Mouse (Mus musculus): Measurements from ENCODE around the gene Tor2a.

DNA sequence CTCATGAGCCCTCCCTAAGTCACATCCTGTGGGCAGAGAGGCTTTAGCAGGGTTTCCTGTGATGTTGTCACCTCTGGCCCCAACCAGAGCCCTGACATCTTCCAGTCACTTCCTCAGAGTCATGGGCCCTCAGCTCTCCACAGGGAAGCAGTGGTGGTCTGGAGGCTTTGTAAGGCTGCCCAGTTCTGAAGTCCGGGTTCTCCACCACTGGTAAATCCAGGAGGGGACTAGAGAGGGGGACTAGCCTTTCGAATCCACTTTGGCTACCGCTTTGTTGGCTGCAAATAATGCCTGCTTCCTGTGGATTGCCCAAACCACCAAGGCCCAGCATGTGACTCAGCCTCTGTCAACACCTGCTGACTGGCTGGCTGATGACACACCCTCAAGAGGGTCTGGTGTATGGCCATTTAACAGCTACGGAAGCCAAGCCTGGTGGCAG is 42.0 kb upstream of the Tor2a start:
- no peak; the same call in 1 of the 2 replicates for TF ChIP-seq CTCF (conservative IDR thresholded peaks at IDR 0.05; ENCODE audit: insufficient read depth, insufficient read length, low read depth, low read length)
- no peak for TF ChIP-seq POLR2A (IDR thresholded peaks at IDR 0.05; ENCODE audit: low read depth, low read length)
